Mouse (Mus musculus): ENCODE results near the gene Hira.
A peak's percentile ranks its signal among the peaks of the same experiment; 100 is the strongest.
"Not testable (repeated sequence)": the region's sequence is repeated elsewhere in the genome, so short reads cannot be mapped to it uniquely, and the experiment has no call there.

Gene Hira

DNA sequence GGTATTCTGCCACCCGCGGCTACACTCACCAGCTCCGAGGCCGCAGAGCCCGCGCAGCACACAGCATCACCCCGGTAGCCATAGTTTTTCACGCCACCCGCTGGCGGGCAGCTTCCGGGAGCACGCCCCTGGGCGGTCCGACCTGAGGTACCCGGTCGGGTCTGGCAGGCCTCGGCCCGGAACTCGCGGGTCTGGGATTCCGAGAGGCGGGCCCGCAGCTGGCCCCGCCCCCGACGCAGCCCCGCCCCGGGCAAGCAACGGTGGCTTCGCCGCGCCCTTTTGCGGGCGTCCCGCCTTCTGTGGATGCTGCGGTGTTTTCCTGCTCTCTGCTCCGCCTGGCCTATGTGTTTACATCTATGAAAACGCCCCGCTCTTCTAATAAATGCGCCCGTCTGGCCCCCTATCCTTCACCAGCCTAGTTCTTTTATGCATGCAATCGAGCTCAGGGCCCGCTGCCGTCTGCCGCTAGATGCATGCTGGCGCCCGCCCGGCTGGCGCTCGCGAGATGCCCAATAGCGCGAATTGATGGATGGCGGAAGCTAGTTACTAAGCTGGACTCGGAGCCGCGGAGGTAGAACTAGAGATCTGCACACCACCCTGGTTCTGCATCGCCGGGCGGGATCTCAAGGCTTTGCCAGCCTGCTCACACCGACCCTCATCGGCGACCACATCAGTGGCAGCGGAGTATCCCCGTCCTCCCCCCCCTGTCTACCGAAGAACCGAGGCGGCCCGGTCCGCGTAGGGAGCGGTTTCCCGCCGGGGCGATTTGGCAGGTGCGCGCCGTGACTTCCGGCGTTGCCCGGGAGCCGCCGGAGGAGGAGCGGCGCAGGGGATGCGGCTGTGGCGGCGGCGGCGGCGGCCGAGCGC, at the start of gene Hira, which contains the start of gene Mrpl40:
Gene Hira (plus strand): TSS at position 596 of the 867 bp plus-strand sequence.
Gene Mrpl40 (minus strand): TSS at position 421 of the 867 bp plus-strand sequence.
- DNase-seq (ENCODE audit: low spot score in 2 of 2): peak; percentile 93 to 96

GRCm38 (mm10) chr16:18828630-18829029, 48.2 kb upstream of the Hira start:
- DNase-seq (ENCODE audit: low spot score in 2 of 2): no peak

GRCm38 (mm10) chr16:18829102-18829501, 47.7 kb upstream of the Hira start:
- no peak for DNase-seq (ENCODE audit: low spot score in 2 of 2)

GRCm38 (mm10) chr16:18833486-18833885, 43.4 kb upstream of the Hira start:
- DNase-seq (ENCODE audit: low spot score in 2 of 2): no peak

DNA sequence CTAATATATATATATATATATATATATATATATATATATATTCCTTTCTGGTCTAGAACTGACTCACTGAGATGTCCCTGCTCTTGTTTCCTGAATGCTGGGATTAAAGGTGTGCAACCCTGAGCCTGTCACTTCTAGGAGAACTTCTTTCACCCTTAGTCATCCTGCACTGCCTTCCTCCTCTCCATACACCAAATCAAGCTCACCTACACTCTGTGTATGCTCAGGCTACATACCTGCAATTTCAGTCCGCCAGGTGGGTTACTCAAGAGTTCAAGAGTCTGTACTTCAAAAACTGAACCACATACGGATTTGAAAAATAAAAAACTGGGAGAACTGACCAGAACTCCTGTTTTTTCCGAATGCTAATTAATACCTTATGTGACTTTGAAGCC, 40.8 kb upstream of the Hira start:
- no peak for DNase-seq (ENCODE audit: low spot score in 2 of 2)

DNA sequence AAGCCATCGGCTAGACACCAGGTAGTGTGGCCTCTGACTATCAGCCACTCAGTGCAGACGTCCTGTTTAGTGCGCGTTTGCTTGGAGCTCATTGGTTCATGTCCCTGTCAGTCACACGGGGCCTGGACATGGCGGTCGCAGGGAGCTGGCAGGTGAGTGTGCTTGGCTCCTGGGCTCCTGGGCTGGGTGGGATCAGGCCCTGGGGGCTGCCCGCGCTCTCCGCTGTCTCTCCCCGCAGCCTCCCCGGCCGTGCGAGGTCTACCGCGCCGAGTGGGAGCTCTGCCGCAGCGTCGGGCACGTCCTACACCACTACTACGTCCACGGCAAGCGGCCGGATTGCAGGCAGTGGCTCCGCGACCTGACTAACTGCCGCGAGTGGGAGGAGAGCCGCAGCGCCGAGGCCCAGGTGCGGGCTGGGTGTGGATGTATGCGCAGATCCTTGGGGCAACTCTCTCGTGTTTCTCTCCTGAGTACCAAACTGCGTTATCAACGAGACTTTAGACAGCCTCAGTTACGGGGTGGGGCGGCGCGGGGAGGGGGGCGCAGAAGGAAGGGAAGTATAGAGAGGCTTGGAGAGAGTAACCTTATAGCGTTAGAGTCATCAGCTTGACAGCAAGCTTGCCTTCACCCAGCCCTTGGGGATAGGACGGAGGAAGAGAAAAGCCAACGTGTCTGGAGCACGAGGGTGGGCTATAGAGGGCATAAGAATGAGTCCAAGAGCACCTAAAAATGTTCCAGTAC, 40.2 kb upstream of the Hira start, which contains the start of the genes 2510002D24Rik and Gm28539:
Gene 2510002D24Rik (plus strand): TSS at position 111 of the 741 bp plus-strand sequence.
Gene Gm28539 (plus strand): TSS at position 117 of the 741 bp plus-strand sequence.
- peak; percentile 92 to 95 for DNase-seq (ENCODE audit: low spot score in 2 of 2)

GRCm38 (mm10) chr16:18838346-18838745, 38.5 kb upstream of the Hira start:
- no peak for DNase-seq (ENCODE audit: low spot score in 2 of 2)

DNA sequence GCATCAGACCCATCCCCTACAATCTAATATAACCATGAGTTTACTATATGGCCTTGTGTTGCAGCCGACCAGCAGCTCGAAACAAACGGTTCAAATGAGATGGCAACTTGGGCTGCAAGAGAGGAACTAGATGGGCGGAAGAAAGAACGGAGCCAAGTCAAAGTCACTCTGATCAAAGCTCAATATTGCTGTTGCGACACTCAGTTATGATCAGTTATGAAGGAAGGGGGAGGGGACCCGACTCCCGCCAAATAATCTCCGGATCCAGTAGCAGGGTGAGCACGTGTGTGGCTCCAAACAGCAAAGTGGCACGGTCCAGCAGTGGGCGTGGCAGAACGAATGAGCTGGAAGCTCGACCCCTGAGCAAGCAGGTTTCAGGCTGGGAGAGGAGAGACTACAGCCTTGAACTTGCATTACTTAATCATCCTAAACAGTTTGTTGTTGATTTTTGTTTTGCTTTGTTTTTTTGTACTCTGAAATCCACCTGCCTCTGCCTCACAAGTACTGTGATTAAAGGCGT, 30.5 kb upstream of the Hira start:
- no peak for DNase-seq (ENCODE audit: low spot score in 2 of 2)

DNA sequence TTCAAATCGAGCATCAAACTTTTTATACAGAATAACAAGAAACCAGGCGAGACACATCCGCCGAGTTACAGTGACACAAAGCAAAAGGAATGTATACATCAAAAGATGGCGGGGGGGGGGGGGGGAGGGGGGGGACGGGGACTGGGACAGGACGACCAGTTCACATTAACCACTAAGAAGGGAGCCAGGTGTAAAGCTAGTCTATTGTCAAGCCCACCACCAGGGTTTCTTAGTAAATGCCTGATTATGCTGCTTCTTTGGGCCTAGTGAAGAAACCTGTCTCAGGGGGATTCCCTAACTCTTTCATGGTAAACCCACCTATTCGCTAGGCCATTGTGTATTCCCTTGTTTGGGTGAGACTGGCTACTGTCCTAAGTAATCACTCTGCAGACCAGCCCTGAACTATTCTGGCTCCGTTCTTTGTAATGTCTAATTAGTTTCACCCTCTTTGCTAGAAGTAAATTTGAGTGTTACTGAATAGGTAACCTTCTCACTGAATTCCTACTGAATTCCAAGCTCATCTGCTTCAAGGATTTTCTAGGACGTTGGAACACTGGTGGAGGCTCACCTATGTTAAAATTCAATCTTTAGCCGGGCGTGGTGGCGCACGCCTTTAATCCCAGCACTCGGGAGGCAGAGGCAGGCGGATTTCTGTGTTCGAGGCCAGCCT, 27.2 kb upstream of the Hira start:
- DNase-seq (ENCODE audit: low spot score in 2 of 2): not testable (repeated sequence)

- peak in 1 of 2 experiments; percentile 58 for DNase-seq (ENCODE audit: low spot score in 2 of 2)
Measured at GRCm38 (mm10) chr16:18858551-18858950, 18.3 kb upstream of the Hira start.

GRCm38 (mm10) chr16:18860186-18860585, 16.7 kb upstream of the Hira start:
- DNase-seq (ENCODE audit: low spot score in 2 of 2): no peak

DNA sequence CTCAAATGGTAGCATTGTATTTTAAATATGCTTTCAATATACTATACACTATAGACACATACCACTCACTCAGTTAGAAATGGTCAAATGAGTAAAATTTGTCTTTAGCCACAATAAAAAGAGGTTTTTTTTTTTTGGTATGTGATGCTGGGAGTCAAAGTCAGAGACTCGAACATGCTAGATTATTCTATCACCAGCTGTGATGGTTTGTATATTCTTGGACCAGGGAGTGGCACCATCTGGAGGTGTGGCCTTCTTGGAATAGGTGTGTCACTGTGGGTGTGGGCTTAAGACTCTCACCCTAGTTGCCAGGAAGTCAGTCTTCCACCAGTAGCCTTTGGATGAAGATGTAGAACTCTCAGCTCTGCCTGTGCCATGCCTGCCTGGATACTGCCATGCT, 6.3 kb upstream of the Hira start:
- DNase-seq (ENCODE audit: low spot score in 2 of 2): not testable (repeated sequence)

GRCm38 (mm10) chr16:18876091-18876441, 771 bp upstream of the Hira start:
- no peak for DNase-seq (ENCODE audit: low spot score in 2 of 2)

DNA sequence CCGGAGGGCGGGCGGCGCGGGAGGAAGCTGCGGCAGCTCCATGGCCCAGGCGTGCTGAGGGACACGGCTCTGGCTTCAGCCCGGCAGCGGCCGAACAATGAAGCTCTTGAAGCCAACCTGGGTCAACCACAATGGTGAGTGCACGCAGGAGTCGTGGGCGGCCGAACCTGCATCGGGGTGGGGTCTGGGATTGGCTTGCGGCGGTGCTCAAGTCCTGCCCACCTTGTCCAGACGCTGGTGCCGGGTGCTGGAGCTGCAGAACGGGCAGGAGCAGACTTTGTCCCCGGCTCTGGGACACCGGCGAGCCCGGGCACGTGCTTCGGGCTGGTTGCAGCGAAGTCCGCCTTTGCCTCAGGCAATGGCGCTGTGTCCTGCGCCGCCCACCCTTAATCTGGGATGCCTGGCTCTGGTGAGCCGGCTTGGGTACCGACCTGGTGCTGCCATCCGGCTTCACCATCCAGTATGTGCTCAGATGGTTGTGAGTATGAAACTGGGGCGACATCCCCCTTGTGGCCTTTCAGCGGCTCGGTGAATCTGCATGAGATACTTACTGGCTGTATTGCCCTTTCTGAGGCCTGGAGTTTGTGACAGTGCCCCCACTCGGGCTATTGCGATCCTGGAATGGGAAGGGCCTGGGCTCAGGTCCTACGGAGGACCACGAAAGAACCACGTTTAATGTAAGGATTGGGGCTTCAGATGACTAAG, 701 bp downstream of the Hira start:
- peak; percentile 49 to 51 for DNase-seq (ENCODE audit: low spot score in 2 of 2)

GRCm38 (mm10) chr16:18878091-18878720, 1.4 kb downstream of the Hira start:
- no peak for DNase-seq (ENCODE audit: low spot score in 2 of 2)

DNA sequence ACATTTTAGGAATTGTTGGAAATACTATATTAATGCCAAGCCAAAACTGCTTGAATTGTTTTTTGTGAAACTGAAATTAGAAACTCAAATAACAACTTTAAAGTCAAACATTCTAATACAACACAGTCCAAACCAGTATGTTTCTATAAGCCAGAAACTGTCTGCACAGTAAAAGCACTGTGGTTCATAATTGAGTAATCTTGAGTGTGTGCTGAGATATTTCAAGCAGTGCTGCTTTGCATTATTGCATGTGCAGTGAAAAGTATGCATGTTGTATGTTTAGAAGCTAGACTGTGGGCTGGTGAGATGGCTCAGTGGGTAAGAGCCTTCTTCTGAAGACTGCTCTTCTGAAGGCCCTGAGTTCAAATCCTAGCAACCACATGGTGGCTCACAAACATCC, 7.2 kb downstream of the Hira start:
- DNase-seq (ENCODE audit: low spot score in 2 of 2): no peak

- DNase-seq (ENCODE audit: low spot score in 2 of 2): no peak
Measured at GRCm38 (mm10) chr16:18893840-18894372, 17.1 kb downstream of the Hira start.

GRCm38 (mm10) chr16:18895249-18895648, 18.4 kb downstream of the Hira start:
- DNase-seq (ENCODE audit: low spot score in 2 of 2): no peak

DNA sequence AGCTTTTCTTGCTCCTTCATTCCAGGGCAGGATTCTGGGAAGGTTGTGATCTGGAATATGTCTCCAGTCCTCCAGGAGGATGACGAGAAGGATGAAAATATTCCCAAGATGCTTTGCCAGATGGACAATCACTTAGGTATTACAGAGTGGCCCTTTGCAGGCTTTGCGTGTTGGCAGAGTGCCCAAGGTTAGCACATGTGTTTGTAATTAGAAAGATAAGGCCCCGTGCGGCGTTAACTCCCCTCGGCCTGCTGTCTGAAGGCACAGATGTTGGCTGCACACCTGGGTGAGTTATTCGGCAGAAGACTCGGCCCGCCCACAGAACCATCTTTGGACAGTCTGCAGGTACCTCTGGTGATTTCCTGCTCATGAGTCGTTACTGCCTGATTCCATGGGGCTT, 19.6 kb downstream of the Hira start:
- DNase-seq (ENCODE audit: low spot score in 2 of 2): no peak

DNA sequence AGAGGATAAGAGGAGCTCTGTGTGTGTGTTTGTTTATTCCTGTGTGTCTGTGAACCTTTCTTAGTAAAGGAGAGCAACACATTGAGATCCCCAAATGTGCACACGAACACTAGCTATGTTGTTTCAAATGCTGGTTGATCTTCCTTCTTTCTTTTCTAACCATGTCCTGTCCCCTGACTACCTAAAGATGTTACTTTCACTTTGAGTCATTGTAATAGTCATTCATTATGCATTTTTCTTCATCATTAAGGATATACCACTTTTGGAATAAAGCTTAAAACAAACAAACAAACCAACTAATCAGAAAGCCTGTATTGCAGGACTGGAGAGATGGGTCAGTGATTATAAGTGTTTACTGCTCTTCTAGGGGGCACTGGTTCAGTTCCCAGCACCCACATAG, 28.8 kb downstream of the Hira start:
- DNase-seq (ENCODE audit: low spot score in 2 of 2): no peak

GRCm38 (mm10) chr16:18916064-18916463, 39.2 kb downstream of the Hira start:
- no peak for DNase-seq (ENCODE audit: low spot score in 2 of 2)
